Mouse (Mus musculus) E14TG2a.4 (cell line): ENCODE data around the gene C9.

Source experiments
- H3K27me3 ChIP-seq: 2 replicates; pipeline ENCODE4 v1.6.1; 2014; ENCODE audit warnings: low read length, control low read depth; ENCODE audit not compliant: insufficient read depth
- H3K36me3 ChIP-seq: 2 replicates; pipeline ENCODE4 v1.6.1; 2014; ENCODE audit warnings: low read length, control low read depth; ENCODE audit not compliant: insufficient read depth
- H3K4me1 ChIP-seq: replicated peaks from 2 replicates; pipeline ENCODE4 v1.6.1; 2014; ENCODE audit warnings: low read depth, low read length, control low read depth
- H3K4me3 ChIP-seq: replicated peaks from 2 replicates; pipeline ENCODE4 v1.5.1; 2014; ENCODE audit warnings: mild to moderate bottlenecking, low read length
- H3K9me3 ChIP-seq: 2 replicates; pipeline ENCODE4 v1.6.1; 2014; ENCODE audit warnings: low read length, control low read depth
- CTCF ChIP-seq: conservative IDR thresholded peaks from 2 replicates; pipeline ENCODE4 v1.5.1; 2014; ENCODE audit warnings: low read length
- NANOG ChIP-seq: IDR thresholded peaks from 2 replicates; pipeline ENCODE4 v1.6.1; 2014; ENCODE audit warnings: borderline replicate concordance, low read length, mixed read lengths
- POU5F1 ChIP-seq: IDR thresholded peaks from 2 replicates; pipeline ENCODE4 v1.6.1; 2014; ENCODE audit warnings: low read length, borderline replicate concordance

Gene C9

GRCm38 (mm10) chr15:6411334-6411733 lies 33.8 kb upstream of the C9 start:
- TF ChIP-seq POU5F1 (no peak), NANOG (no peak), CTCF (no peak)
- H3K4me1 ChIP-seq, result no peaks in the 10 kb centered on the region
- no peak overlapping the region for H3K4me3 ChIP-seq
- no peaks in the 10 kb centered on the region for H3K9me3 ChIP-seq
- no peaks in the 10 kb centered on the region for H3K36me3 ChIP-seq
- no peaks in the 10 kb centered on the region for H3K27me3 ChIP-seq

- Histone ChIP-seq H3K36me3 (no peaks in the 10 kb centered on the region), H3K4me3 (no peak overlapping the region), H3K9me3 (no peaks in the 10 kb centered on the region), H3K4me1 (no peaks in the 10 kb centered on the region), H3K27me3 (no peaks in the 10 kb centered on the region)
- TF ChIP-seq NANOG, result no peak
- TF ChIP-seq POU5F1, result no peak
- TF ChIP-seq CTCF, result no peak
Observed at GRCm38 (mm10) chr15:6415317-6415716, 29.8 kb upstream of the C9 start.

GRCm38 (mm10) chr15:6431777-6432176 lies 13.3 kb upstream of the C9 start:
- H3K36me3 ChIP-seq, result no peaks in the 10 kb centered on the region
- no peaks in the 10 kb centered on the region; the same call in 1 of the 2 replicates for H3K4me1 ChIP-seq
- peaks cover 6% of the 10 kb centered on the region for H3K9me3 ChIP-seq
- no peaks in the 10 kb centered on the region for H3K27me3 ChIP-seq
- TF ChIP-seq POU5F1 (no peak), CTCF (no peak), NANOG (no peak)
- H3K4me3 ChIP-seq, result no peak overlapping the region

DNA sequence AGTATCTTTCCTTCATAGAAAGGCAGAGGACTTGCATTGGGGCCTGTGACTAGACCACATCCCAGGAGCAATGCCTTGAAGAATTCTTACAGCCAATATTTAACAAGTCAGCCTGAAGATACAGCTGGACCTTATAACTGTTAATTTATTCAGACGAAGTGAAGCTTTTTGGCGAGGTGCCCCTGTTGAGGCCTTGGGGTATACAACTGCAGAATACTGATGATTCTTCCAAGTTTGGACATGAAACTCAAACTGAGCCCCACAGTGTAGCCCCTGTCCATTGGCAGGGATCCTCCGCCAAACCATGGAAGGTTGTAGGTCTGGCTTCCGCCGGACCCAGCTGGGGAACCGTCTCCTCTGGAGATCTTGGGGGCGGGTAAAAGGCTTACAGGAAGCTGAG lies 12.7 kb upstream of the C9 start:
- no peak overlapping the region for H3K4me3 ChIP-seq
- TF ChIP-seq NANOG (no peak), POU5F1 (no peak), CTCF (no peak)

GRCm38 (mm10) chr15:6435281-6435680 lies 9.8 kb upstream of the C9 start:
- TF ChIP-seq NANOG (no peak), CTCF (no peak), POU5F1 (no peak)
- no peak overlapping the region for H3K4me3 ChIP-seq
- no peaks in the 10 kb centered on the region; the same call in 1 of the 2 replicates for H3K4me1 ChIP-seq
- no peaks in the 10 kb centered on the region for H3K27me3 ChIP-seq
- H3K36me3 ChIP-seq, result no peaks in the 10 kb centered on the region
- H3K9me3 ChIP-seq, result peaks cover 6% of the 10 kb centered on the region

More for the DNA sequence above, 12.7 kb upstream of the C9 start:
- no peaks in the 10 kb centered on the region for H3K27me3 ChIP-seq
- no peaks in the 10 kb centered on the region for H3K36me3 ChIP-seq
- H3K4me1 ChIP-seq, result no peaks in the 10 kb centered on the region; the same call in 1 of the 2 replicates
- peaks cover 6% of the 10 kb centered on the region for H3K9me3 ChIP-seq

DNA sequence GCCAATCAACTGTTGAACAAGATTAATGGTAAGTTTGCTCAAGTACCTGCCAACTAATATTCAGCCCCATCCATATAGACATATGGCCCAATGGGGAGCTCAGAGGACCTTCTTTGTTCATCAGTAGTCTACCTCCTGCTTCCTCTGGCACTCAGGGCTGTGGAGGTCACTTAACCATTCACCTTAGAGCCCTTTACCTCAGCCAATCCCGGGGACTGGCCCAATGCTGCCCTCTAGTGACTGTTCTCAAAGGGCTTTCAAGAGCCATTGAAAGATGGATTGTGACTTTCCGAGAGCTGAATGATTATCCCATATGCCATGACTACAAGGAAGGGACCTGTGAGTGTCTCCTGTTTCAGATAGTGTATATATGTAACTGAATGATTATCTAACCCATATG lies 9.4 kb upstream of the C9 start:
- no peaks in the 10 kb centered on the region for H3K36me3 ChIP-seq
- H3K9me3 ChIP-seq, result peaks cover 6% of the 10 kb centered on the region
- H3K4me3 ChIP-seq, result no peak overlapping the region
- H3K4me1 ChIP-seq, result no peaks in the 10 kb centered on the region; the same call in 1 of the 2 replicates
- TF ChIP-seq NANOG (no peak), POU5F1 (no peak), CTCF (peak; percentile 60)
- no peaks in the 10 kb centered on the region for H3K27me3 ChIP-seq

DNA sequence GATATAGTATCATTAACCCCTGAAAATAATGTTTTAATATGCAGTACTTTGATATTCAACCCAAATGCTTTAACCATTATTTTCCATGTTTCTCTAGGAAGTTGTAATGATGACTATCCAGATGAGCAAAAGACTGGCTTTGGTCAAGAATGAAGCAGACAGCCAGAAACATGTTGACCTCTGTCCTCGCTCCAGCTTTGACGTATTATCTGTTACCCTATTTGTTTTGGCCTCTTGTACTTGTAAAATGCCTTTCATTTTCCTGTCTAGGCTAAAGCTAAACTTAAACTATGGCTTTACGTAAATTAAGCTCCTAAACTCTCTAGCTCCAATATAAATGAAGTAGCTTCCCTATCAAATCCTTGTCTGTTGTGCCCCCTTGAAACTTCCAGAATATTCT lies 6.4 kb upstream of the C9 start:
- H3K36me3 ChIP-seq, result no peaks in the 10 kb centered on the region
- H3K9me3 ChIP-seq, result peaks cover 6% of the 10 kb centered on the region
- H3K4me1 ChIP-seq, result no peaks in the 10 kb centered on the region
- no peak overlapping the region for H3K4me3 ChIP-seq
- H3K27me3 ChIP-seq, result no peaks in the 10 kb centered on the region
- TF ChIP-seq CTCF (no peak), POU5F1 (no peak), NANOG (no peak)

- Histone ChIP-seq H3K4me3 (no peak overlapping the region), H3K4me1 (no peaks in the 10 kb centered on the region), H3K9me3 (no peaks in the 10 kb centered on the region), H3K36me3 (no peaks in the 10 kb centered on the region), H3K27me3 (no peaks in the 10 kb centered on the region)
- TF ChIP-seq CTCF, result no peak
- no peak for TF ChIP-seq NANOG
- no peak for TF ChIP-seq POU5F1
Observed at GRCm38 (mm10) chr15:6444452-6444851, 675 bp upstream of the C9 start.

DNA sequence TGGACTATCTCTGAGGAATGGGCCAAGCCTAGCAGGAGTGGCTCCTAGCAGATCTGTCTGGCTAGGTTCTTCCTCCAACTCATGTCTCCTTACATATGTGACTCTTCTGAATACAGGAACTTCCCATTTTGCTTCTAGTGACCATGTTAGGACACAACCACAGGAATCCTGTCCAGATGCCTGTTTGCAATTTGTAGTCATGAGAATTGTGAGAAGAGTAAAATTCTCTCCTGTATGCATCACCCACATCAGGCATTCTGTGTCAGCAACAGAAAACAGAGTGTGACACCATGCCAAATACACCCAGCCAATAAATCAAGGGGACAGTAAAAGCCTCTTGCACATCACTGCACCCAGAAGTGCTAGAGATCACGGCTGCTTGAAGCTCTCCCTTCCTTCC lies 1.1 kb downstream of the C9 start:
- H3K9me3 ChIP-seq, result no peaks in the 10 kb centered on the region
- TF ChIP-seq POU5F1 (no peak), NANOG (no peak), CTCF (no peak)
- no peaks in the 10 kb centered on the region for H3K36me3 ChIP-seq
- no peak overlapping the region for H3K4me3 ChIP-seq
- no peaks in the 10 kb centered on the region for H3K27me3 ChIP-seq
- no peaks in the 10 kb centered on the region for H3K4me1 ChIP-seq
